Mouse (Mus musculus) lung, adult 2 months (tissue): Measurements from ENCODE around the gene Comtd1. TPM values are rescaled to one million over a fixed set of nuclear protein-coding genes. Genes with fewer than 3 reads are reported as not detected.

Source experiments
- DNase-seq: peaks from one replicate; pipeline ENCODE4 v3.0.0; 2022
- H3K4me1 ChIP-seq: fragments of 200-500 bp; 2 replicates; pipeline ENCODE4 v1.6.1; 2011; ENCODE audit warnings: low read length; ENCODE audit not compliant: control insufficient read depth, insufficient read depth
- H3K4me3 ChIP-seq: fragments of 200-500 bp; replicated peaks from 2 replicates; pipeline ENCODE3; 2011; ENCODE audit warnings: low read depth, mild to moderate bottlenecking, control low read depth, low read length; ENCODE audit errors: extremely low read depth
- CTCF ChIP-seq: fragments of 200-500 bp; IDR thresholded peaks from 2 replicates; pipeline ENCODE4 v1.5.1; 2011; ENCODE audit warnings: mild to moderate bottlenecking, low read length, control low read depth; ENCODE audit not compliant: insufficient read depth
- POLR2A ChIP-seq: fragments of 200-500 bp; IDR thresholded peaks from 2 replicates; pipeline ENCODE4 v1.6.1; 2011; ENCODE audit warnings: low read depth, mild to moderate bottlenecking, control low read depth, low read length, borderline replicate concordance; ENCODE audit errors: extremely low read depth
- WGBS: fragments of 180-500 bp; shearing (Covaris S2); methylation state at CpG from one replicate; pipeline ENCODE4 v1.1.7; 2018; 5-methylcytosine and 5-hydroxymethylcytosine counted together
- polyA plus RNA-seq: library from polyadenylated mRNA; depleted of rRNA; stranded (reverse); fragments of >200 nt; gene quantifications from 2 replicates; pipeline ENCODE4 v1.2.3, GENCODE M21; 2012

The Comtd1 gene
- polyA plus RNA-seq, 1 experiment, result 12.7 TPM

- peak; percentile 30 for DNase-seq
- 43% methylated on average over 16 of the region's 16 CpGs for WGBS
- Histone ChIP-seq H3K4me3 (no peak overlapping the region), H3K4me1 (peaks cover 11% of the 10 kb centered on the region)
- no peak for TF ChIP-seq CTCF
- TF ChIP-seq POLR2A, result peak; percentile 35; the same call in 1 of the 2 replicates
Observed at GRCm38 (mm10) chr14:21851996-21852791, 3.4 kb upstream of the Comtd1 start.

- H3K4me1 ChIP-seq, result peaks cover 12% of the 10 kb centered on the region
- TF ChIP-seq CTCF (no peak), POLR2A (no peak)
- no peak overlapping the region for H3K4me3 ChIP-seq
- no peak for DNase-seq
- WGBS, result 78% methylated on average over 24 of the region's 24 CpGs
Observed at GRCm38 (mm10) chr14:21850419-21851127, 1.8 kb upstream of the Comtd1 start.

GRCm38 (mm10) chr14:21849524-21850418 lies 994 bp upstream of the Comtd1 start:
- peaks cover 12% of the 10 kb centered on the region for H3K4me1 ChIP-seq
- TF ChIP-seq CTCF (no peak), POLR2A (no peak)
- no peak for DNase-seq
- H3K4me3 ChIP-seq, result no peak overlapping the region
- WGBS, result 77% methylated on average over 13 of the region's 13 CpGs

GRCm38 (mm10) chr14:21847381-21848165 lies 1.2 kb downstream of the Comtd1 start:
- under 1% methylated on average over 50 of the region's 50 CpGs for WGBS
- DNase-seq, result peak; percentile 42
- peaks cover 8% of the 10 kb centered on the region for H3K4me1 ChIP-seq
- peak overlapping the region; percentile 49 for H3K4me3 ChIP-seq
- TF ChIP-seq CTCF, result no peak
- TF ChIP-seq POLR2A, result no peak

- TF ChIP-seq CTCF (no peak), POLR2A (no peak)
- WGBS, result 37% methylated on average over 10 of the region's 10 CpGs
- H3K4me3 ChIP-seq, result no peak overlapping the region
- no peak for DNase-seq
- H3K4me1 ChIP-seq, result peaks cover 7% of the 10 kb centered on the region
Observed at GRCm38 (mm10) chr14:21846827-21847380, 1.9 kb downstream of the Comtd1 start.

- DNase-seq, result no peak
- 50% methylated on average over 6 of the region's 6 CpGs for WGBS
- Histone ChIP-seq H3K4me1 (peaks cover 6% of the 10 kb centered on the region), H3K4me3 (no peak overlapping the region)
- TF ChIP-seq POLR2A, result no peak
- TF ChIP-seq CTCF, result no peak
Observed at GRCm38 (mm10) chr14:21843263-21843662, 5.5 kb downstream of the Comtd1 start.

- DNase-seq, result no peak
- TF ChIP-seq POLR2A (no peak), CTCF (no peak)
- whole genome bisulfite sequencing, result 75% methylated on average over 5 of the region's 5 CpGs
- no peak overlapping the region for H3K4me3 ChIP-seq
- no peaks in the 10 kb centered on the region; the same call in 1 of the 2 replicates for H3K4me1 ChIP-seq
Observed at GRCm38 (mm10) chr14:21841819-21842592, 6.8 kb downstream of the Comtd1 start.
